Comparison of ENCODE assay signal across 22 mouse cellular contexts in genomic region chr15:79254661-79255060, GRCm38 (mm10). TPM values are rescaled to one million over a fixed set of nuclear protein-coding genes. Genes with fewer than 3 reads are reported as not detected.
DNase-seq lines count a peak whose midpoint lies in the region; ATAC-seq lines count a peak whose summit lies in the region.
"Had no signal": no experiment of that assay in that cellular context is flagged by ENCODE, and none has a peak within 500 bp of the region (broad histone marks: within the 10 kb centered on the region; RNA-seq: fewer than 3 reads in every experiment).

TSS of gene Slc16a8 (minus strand) at chr15:79254761.

- H3K9me3 ChIP-seq in kidney, embryonic 16.5 days (ENCODE audit: low read length): no peaks in the 10 kb centered on the region
- H3K9me3 ChIP-seq in limb, embryonic 10.5 days (replicated peaks): no peaks in the 10 kb centered on the region
- H3K9me3 ChIP-seq in limb, embryonic 12.5 days: no peaks in the 10 kb centered on the region
- H3K9me3 ChIP-seq: embryonic facial prominence, embryonic 10.5 days; embryonic facial prominence, embryonic 12.5 days; forebrain, embryonic 15.5 days had no signal

- H3K4me1 ChIP-seq in kidney, embryonic 16.5 days (ENCODE audit: insufficient read depth, low read length): peaks cover 22% of the 10 kb centered on the region
- peaks cover 55% of the 10 kb centered on the region for H3K4me1 ChIP-seq in limb, embryonic 10.5 days
- H3K4me1 ChIP-seq in limb, embryonic 12.5 days (replicated peaks): peaks cover 30% of the 10 kb centered on the region

- no peak within 1 kb of the TSS for H3K4me3 ChIP-seq in kidney, embryonic 16.5 days (ENCODE audit: low read length)
- no peak within 1 kb of the TSS for H3K4me3 ChIP-seq in limb, embryonic 10.5 days
- no peak within 1 kb of the TSS for H3K4me3 ChIP-seq in limb, embryonic 12.5 days (replicated peaks)
- H3K4me3 ChIP-seq: embryonic facial prominence, embryonic 10.5 days; embryonic facial prominence, embryonic 12.5 days; forebrain, embryonic 15.5 days had no signal

- DNase-seq in kidney, adult 8-10 months: no peak
- DNase-seq in limb, embryonic 10.5 days (ENCODE audit: low spot score): no peak
- DNase-seq in thymus, postnatal 10 days (ENCODE audit: low spot score in 2 of 2): no peak
- DNase-seq: adrenal gland, adult 8-10 months; adrenal gland, postnatal 14 days; adrenal gland, postnatal 36 days; cerebellum, adult 11-12 months; cerebellum, adult 2 months; cerebellum, adult 9-10 months; cerebellum, postnatal 10 days; cerebellum, postnatal 25 days; forebrain, postnatal 0 days had no signal

- ATAC-seq in kidney, embryonic 16.5 days (ENCODE audit: low FRiP score, low TSS enrichment): no peak
- no peak for ATAC-seq in limb, embryonic 12.5 days (ENCODE audit: insufficient number of reproducible peaks, insufficient read depth, low FRiP score, low TSS enrichment, low read depth)
- ATAC-seq: activated CD4-positive, CD25-positive, alpha-beta regulatory T cell, adult 4 months; forebrain, embryonic 15.5 days; forebrain, postnatal 0 days; Patski had no signal

- no peak within 1 kb of the TSS for H3K27ac ChIP-seq in kidney, embryonic 16.5 days (ENCODE audit: low read length)
- H3K27ac ChIP-seq in limb, embryonic 10.5 days: peak within 1 kb of the TSS; percentile 36; the same call in 1 of the 2 replicates
- no peak within 1 kb of the TSS for H3K27ac ChIP-seq in limb, embryonic 12.5 days
- H3K27ac ChIP-seq: embryonic facial prominence, embryonic 10.5 days; embryonic facial prominence, embryonic 12.5 days; forebrain, embryonic 15.5 days had no signal

- H3K36me3 ChIP-seq in kidney, embryonic 16.5 days (ENCODE audit: insufficient read depth, low read length): no peaks in the 10 kb centered on the region
- no peaks in the 10 kb centered on the region for H3K36me3 ChIP-seq in limb, embryonic 10.5 days
- H3K36me3 ChIP-seq in limb, embryonic 12.5 days: peaks cover 3% of the 10 kb centered on the region; the same call in 1 of the 2 replicates
- H3K36me3 ChIP-seq: embryonic facial prominence, embryonic 12.5 days; forebrain, embryonic 15.5 days had no signal

- no peak within 1 kb of the TSS for H3K9ac ChIP-seq in kidney, embryonic 16.5 days (replicated peaks; ENCODE audit: low read length)
- 0 out of 2 replicates have a peak within 1 kb of the TSS, but pooled peaks have one; percentile 27 for H3K9ac ChIP-seq in limb, embryonic 12.5 days (replicated peaks)
- H3K9ac ChIP-seq: embryonic facial prominence, embryonic 12.5 days; forebrain, embryonic 15.5 days; forebrain, postnatal 0 days had no signal

- 45% methylated on average over 3 of the region's 3 CpGs for WGBS in kidney, embryonic 16.5 days
- 51% methylated on average over 3 of the region's 3 CpGs for WGBS in limb, embryonic 10.5 days
- WGBS in limb, embryonic 12.5 days: 29% methylated on average over 3 of the region's 3 CpGs

- peaks cover 34% of the 10 kb centered on the region for H3K27me3 ChIP-seq in kidney, embryonic 16.5 days (ENCODE audit: insufficient read depth, low read length)
- peaks cover 75% of the 10 kb centered on the region for H3K27me3 ChIP-seq in limb, embryonic 10.5 days (ENCODE audit: low read depth, poor library complexity, severe bottlenecking)
- H3K27me3 ChIP-seq in limb, embryonic 12.5 days: peaks cover 72% of the 10 kb centered on the region
- H3K27me3 ChIP-seq: Patski had no signal

- 0 out of 2 replicates have a peak within 1 kb of the TSS, but pooled peaks have one; percentile 15 for H3K4me2 ChIP-seq in kidney, embryonic 16.5 days (replicated peaks; ENCODE audit: low read depth, low read length)
- H3K4me2 ChIP-seq in limb, embryonic 12.5 days: no peak within 1 kb of the TSS
- H3K4me2 ChIP-seq: embryonic facial prominence, embryonic 12.5 days; forebrain, embryonic 15.5 days had no signal

RNA-seq across cellular contexts. Expression of gene Slc16a8, which starts in this region (rescaled TPM):
- 0.24 and 0.30 TPM in 2 replicates for polyA plus RNA-seq in kidney, embryonic 16.5 days (2015; fragmentation: Nextera tagmentation; extraction: Ambion mirVana)
- polyA plus RNA-seq in limb, embryonic 10.5 days (2016; fragmentation: Nextera tagmentation; extraction: Ambion mirVana): 0.16 TPM in 1 of 2 replicates, not detected in the other
- polyA plus RNA-seq in limb, embryonic 12.5 days (2016; fragmentation: Nextera tagmentation; extraction: Ambion mirVana): 0.30 and 0.42 TPM in 2 replicates
- polyA plus RNA-seq: activated CD4-positive, CD25-positive, alpha-beta regulatory T cell, adult 4 months; cortical plate, adult 2 months; forebrain, embryonic 11.5 days; G1E had no signal
